Mouse (Mus musculus): ENCODE measurements at regions not wholly inside any gene's neighbourhood (a gene's known extent, or its start where the extent isn't known, plus 50 kb on each side); places are given as distances from the start of the nearest gene placed in this dataset.

GRCm38 (mm10) chr2:148107607-148108115 lies 60.9 kb upstream of the Foxa2 start:
- DNase-seq (ENCODE audit: low spot score), result no peak

GRCm38 (mm10) chr2:148110149-148110548 lies 63.4 kb upstream of the Foxa2 start:
- DNase-seq (ENCODE audit: low spot score), result no peak

GRCm38 (mm10) chr2:148111889-148112288 lies 65.1 kb upstream of the Foxa2 start:
- DNase-seq (ENCODE audit: low spot score), result peak; percentile 32

- DNase-seq (ENCODE audit: low spot score), result no peak
Observed at GRCm38 (mm10) chr2:148113184-148113583, 66.4 kb upstream of the Foxa2 start.

- DNase-seq (ENCODE audit: low spot score), result peak; percentile 71
Observed at GRCm38 (mm10) chr2:148114600-148114999, 67.8 kb upstream of the Foxa2 start.

- peak; percentile 38 for DNase-seq (ENCODE audit: low spot score)
Observed at GRCm38 (mm10) chr2:148116033-148116790, 69.4 kb upstream of the Foxa2 start.

GRCm38 (mm10) chr2:148117420-148117819 lies 70.7 kb upstream of the Foxa2 start:
- DNase-seq (ENCODE audit: low spot score), result peak; percentile 80

- no peak for DNase-seq (ENCODE audit: low spot score)
Observed at GRCm38 (mm10) chr2:148121885-148122876, 75.4 kb upstream of the Foxa2 start.

- no peak for DNase-seq (ENCODE audit: low spot score)
Observed at GRCm38 (mm10) chr2:148123780-148124179, 77.0 kb upstream of the Foxa2 start.

- no peak for DNase-seq (ENCODE audit: low spot score)
Observed at GRCm38 (mm10) chr2:148133811-148134210, 87.0 kb upstream of the Foxa2 start.

GRCm38 (mm10) chr2:148141936-148142335 lies 95.2 kb upstream of the Foxa2 start:
- no peak for DNase-seq (ENCODE audit: low spot score)

GRCm38 (mm10) chr2:148144816-148145215 lies 98.0 kb upstream of the Foxa2 start:
- no peak for DNase-seq (ENCODE audit: low spot score)

- DNase-seq (ENCODE audit: low spot score), result no peak
Observed at GRCm38 (mm10) chr2:148148272-148148671, 101.5 kb upstream of the Foxa2 start.

- no peak for DNase-seq (ENCODE audit: low spot score)
Observed at GRCm38 (mm10) chr2:148149426-148149825, 102.7 kb upstream of the Foxa2 start.

- no peak for DNase-seq (ENCODE audit: low spot score)
Observed at GRCm38 (mm10) chr2:148153513-148154271, 106.9 kb upstream of the Foxa2 start.

- no peak for DNase-seq (ENCODE audit: low spot score)
Observed at GRCm38 (mm10) chr2:148156122-148156521, 109.4 kb upstream of the Foxa2 start.

- DNase-seq (ENCODE audit: low spot score), result no peak
Observed at GRCm38 (mm10) chr2:148159028-148159600, 112.3 kb upstream of the Foxa2 start.

GRCm38 (mm10) chr2:148160997-148161396 lies 114.2 kb upstream of the Foxa2 start:
- no peak for DNase-seq (ENCODE audit: low spot score)

GRCm38 (mm10) chr2:148161966-148162365 lies 115.2 kb upstream of the Foxa2 start:
- DNase-seq (ENCODE audit: low spot score), result no peak

GRCm38 (mm10) chr2:148162562-148162961 lies 115.8 kb upstream of the Foxa2 start:
- no peak for DNase-seq (ENCODE audit: low spot score)

GRCm38 (mm10) chr2:148171113-148171512 lies 124.3 kb upstream of the Foxa2 start:
- no peak for DNase-seq (ENCODE audit: low spot score)

- no peak for DNase-seq (ENCODE audit: low spot score)
Observed at GRCm38 (mm10) chr2:148171699-148172098, 124.9 kb upstream of the Foxa2 start.
